Mouse (Mus musculus): ENCODE data around the gene Mrgpra6.

Mrgpra6 gene

GRCm38 (mm10) chr7:47204830-47205229 is at the start of gene Mrgpra6:
Mrgpra6 (minus strand) TSS chr7:47204920.
- no peak for DNase-seq (ENCODE audit: low read depth, low spot score)

DNA sequence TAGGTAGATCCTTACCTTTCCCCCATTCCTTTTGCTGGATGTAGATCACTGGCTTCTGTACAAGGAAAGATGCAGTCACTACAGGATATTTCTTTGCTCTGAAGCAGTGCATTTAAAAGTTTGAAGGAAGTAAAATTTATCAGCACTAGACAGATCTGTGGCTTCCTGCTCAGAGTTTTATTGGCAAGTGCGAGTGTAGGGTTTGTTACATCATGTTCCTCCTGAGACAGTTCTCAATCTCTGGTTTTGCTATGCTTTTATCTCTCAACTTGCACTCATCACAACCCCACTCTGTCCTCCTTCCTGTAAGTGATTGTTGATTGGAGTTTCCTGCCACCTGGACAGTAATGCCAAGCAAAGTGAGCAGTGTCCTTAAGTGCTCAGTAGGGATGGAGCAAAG is 48.0 kb upstream of the Mrgpra6 start, which contains the start of gene Mrgpra9:
Mrgpra9 (minus strand) TSS at position 79 of the 400 bp plus-strand sequence.
- DNase-seq (ENCODE audit: low read depth, low spot score): no peak

- peak; percentile 23 for DNase-seq (ENCODE audit: low read depth, low spot score)
Measured at GRCm38 (mm10) chr7:47244658-47245057, 39.9 kb upstream of the Mrgpra6 start.

GRCm38 (mm10) chr7:47195271-47195670 is 9.4 kb downstream of the Mrgpra6 start:
- no peak for DNase-seq (ENCODE audit: low read depth, low spot score)

- no peak for DNase-seq (ENCODE audit: low read depth, low spot score)
Measured at GRCm38 (mm10) chr7:47170814-47171213, 33.9 kb downstream of the Mrgpra6 start.

- DNase-seq (ENCODE audit: low read depth, low spot score): no peak
Measured at GRCm38 (mm10) chr7:47165028-47165427, 39.7 kb downstream of the Mrgpra6 start.

DNA sequence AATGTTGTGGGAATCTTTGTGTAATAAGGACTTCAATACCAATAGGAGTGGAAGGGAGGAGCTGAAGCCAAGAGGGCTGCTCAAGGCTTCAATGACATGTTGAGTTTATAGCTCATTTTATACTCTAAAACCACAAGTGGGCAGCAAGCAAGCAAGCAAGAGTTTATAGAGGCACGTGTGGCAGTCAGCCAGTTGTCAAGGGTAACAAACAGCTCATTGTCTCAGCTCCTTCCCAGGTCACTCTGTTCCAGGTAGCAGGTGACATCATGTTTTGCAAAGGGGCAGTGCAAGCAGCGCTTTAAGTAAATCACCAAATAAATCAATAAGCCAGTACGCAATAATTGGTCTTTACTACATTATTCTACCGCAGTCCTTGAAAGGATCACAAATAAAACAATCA is 41.5 kb downstream of the Mrgpra6 start:
- DNase-seq (ENCODE audit: low read depth, low spot score): no peak

- no peak for DNase-seq (ENCODE audit: low read depth, low spot score)
Measured at GRCm38 (mm10) chr7:47158451-47158850, 46.3 kb downstream of the Mrgpra6 start.

- DNase-seq (ENCODE audit: low read depth, low spot score): no peak
Measured at GRCm38 (mm10) chr7:47157743-47158142, 47.0 kb downstream of the Mrgpra6 start.

DNA sequence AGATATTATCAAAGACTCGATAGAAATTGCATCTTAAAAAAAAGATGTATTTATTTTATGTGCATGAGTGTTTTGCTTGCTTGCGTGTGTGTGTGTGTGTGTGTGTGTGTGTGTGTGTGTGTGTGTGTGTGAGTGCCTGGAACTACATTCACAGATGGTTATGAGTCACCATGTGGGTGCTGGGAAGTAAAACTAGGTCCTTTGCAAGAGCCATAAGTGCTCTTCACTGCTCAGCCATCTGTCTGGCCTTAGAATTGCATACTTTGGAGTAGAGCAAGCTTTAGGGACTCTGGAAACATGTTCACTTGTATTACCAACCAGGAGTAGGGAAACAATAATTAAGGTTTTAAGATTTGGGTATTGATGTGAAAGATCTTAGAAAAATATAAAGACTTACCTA is 48.9 kb downstream of the Mrgpra6 start:
- no peak for DNase-seq (ENCODE audit: low read depth, low spot score)

DNA sequence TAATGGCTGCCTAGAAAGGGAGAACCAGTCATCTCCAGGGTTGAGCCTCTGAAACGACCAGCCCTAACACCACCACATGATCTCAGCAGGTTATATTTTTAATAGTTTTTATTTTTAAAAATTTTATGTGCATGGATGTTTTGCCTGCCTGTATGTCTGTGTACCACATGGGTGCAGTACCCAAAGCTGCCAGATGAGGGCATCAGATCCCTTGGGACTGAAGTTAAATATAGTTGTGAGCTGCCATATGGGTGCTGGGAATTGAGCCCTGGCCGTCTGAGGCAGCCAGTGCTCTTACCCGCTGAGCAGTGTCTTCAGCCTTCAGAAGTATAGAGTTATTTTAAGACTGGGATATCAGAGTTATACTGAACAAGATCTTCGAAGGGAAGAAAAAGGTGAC is 49.3 kb downstream of the Mrgpra6 start:
- peak; percentile 56 for DNase-seq (ENCODE audit: low read depth, low spot score)

DNA sequence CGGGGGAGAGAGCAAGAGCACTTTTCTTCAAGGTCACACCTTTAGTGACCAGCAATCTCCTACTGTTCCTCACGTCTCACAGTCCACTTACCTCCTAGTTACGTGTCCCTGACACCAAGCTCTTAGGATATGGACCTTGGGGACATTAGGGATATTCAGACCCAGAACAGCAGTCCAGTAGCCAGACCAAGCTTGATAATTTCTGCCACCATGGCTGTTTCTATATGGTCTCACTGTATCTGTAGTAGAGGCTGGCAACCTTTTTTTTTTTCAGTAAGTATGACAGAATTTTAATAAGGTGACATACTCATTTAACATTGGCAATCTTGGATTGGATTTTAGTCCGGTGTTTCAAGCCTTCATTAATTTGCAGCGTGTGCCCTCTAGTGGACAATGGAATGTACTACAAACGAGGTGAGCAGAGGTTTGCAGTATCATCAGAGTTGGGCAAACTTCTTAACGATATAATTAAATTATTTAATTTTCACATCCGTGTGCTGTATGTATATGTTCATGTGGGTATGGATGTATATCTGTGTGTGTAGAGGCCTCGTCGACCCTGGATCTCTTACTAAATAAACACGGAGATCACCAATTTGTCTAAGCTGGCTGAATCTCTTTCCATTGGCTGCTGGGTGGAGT is 54.2 kb downstream of the Mrgpra6 start:
- DNase-seq (ENCODE audit: low read depth, low spot score): peak; percentile 51

GRCm38 (mm10) chr7:47148298-47148697 is 56.4 kb downstream of the Mrgpra6 start:
- DNase-seq (ENCODE audit: low read depth, low spot score): no peak

DNA sequence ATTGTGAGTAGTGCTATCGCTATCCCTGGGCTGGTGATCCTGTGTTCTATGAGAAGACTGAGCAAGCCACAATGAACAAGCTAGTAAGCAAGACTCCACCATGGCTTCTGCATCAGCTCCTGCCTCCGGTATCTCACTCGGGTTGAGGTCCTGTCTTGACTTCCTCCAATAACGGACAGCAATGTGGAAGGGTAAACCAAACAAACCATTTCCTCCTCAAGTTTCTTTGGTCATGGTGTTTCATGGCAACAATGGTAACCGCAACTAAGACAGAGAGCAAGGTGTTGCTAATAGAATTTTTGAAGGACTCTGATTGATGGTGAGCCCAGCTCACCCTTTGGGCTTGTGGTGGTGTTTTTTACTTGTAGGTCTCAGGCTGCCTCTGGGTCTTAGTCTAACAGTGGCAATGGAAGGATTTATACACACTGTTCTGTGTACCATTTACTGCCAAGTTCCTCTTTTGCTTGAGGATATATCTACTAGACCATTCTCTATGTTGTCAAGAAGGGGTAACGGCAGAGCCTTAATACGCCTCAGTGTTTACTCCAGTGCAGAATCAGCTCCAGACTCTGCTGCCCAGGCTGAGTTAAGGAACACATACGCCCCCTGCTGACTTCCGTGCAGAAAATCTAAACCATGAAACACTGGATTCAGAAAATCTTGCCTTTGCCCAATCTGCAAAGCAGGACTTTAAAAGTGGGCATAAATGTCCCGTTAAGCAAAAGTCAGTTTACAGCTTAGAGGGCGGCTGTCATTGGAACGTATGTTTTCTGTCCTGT is 58.5 kb downstream of the Mrgpra6 start:
- DNase-seq (ENCODE audit: low read depth, low spot score): peak; percentile 45

GRCm38 (mm10) chr7:47144299-47144698 is 60.4 kb downstream of the Mrgpra6 start:
- DNase-seq (ENCODE audit: low read depth, low spot score): peak; percentile 95

- no peak for DNase-seq (ENCODE audit: low read depth, low spot score)
Measured at GRCm38 (mm10) chr7:47139823-47140325, 64.8 kb downstream of the Mrgpra6 start.

Measured in R1 (cell line).